Mouse (Mus musculus) forebrain, embryonic 13.5 days (tissue): ENCODE results near the gene Dcaf11. TPM values are rescaled to one million over a fixed set of nuclear protein-coding genes. Genes with fewer than 3 reads are reported as not detected.
A peak's percentile ranks its signal among the peaks of the same experiment; 100 is the strongest.

ENCODE experiments used
- ATAC-seq: fragments of 200-750 bp; cut with Nextera tagmentation; 2 replicates; pipeline ENCODE4 v1.8.0; 2017
- H3K27ac ChIP-seq: fragments of 300-500 bp; sonication (generic); 2 replicates; pipeline ENCODE4 v1.5.1; 2015; ENCODE audit warnings: inconsistent platforms, mild to moderate bottlenecking, moderate library complexity
- H3K27me3 ChIP-seq: fragments of 300-500 bp; sonication (generic); 2 replicates; pipeline ENCODE4 v1.6.1; 2015; ENCODE audit warnings: mild to moderate bottlenecking, inconsistent platforms
- H3K36me3 ChIP-seq: fragments of 300-500 bp; sonication (generic); 2 replicates; pipeline ENCODE4 v1.6.1; 2015; ENCODE audit warnings: mild to moderate bottlenecking, inconsistent platforms; ENCODE audit not compliant: poor library complexity, severe bottlenecking
- H3K4me1 ChIP-seq: fragments of 300-500 bp; sonication (generic); 2 replicates; pipeline ENCODE4 v1.6.1; 2015; ENCODE audit warnings: inconsistent platforms
- H3K4me2 ChIP-seq: fragments of 300-500 bp; sonication (generic); 2 replicates; pipeline ENCODE4 v1.6.1; 2015; ENCODE audit warnings: inconsistent platforms, mild to moderate bottlenecking, moderate library complexity
- H3K4me3 ChIP-seq: fragments of 300-500 bp; sonication (generic); 2 replicates; pipeline ENCODE4 v1.5.1; 2015; ENCODE audit warnings: mild to moderate bottlenecking, inconsistent platforms
- H3K9ac ChIP-seq: fragments of 300-500 bp; sonication (generic); 2 replicates; pipeline ENCODE4 v1.6.1; 2015; ENCODE audit warnings: mild to moderate bottlenecking, inconsistent platforms
- H3K9me3 ChIP-seq: fragments of 300-500 bp; sonication (generic); replicated peaks from 2 replicates; pipeline ENCODE4 v1.6.1; 2016; ENCODE audit warnings: inconsistent platforms
- WGBS: fragments of 180-500 bp; shearing (Covaris S2); methylation state at CpG from one replicate; pipeline ENCODE4 v1.1.7; 2015; 5-methylcytosine and 5-hydroxymethylcytosine counted together
- polyA plus RNA-seq: library from polyadenylated mRNA; unstranded; fragments of >200 nt; fragmentation: Nextera tagmentation; extraction: Ambion mirVana; gene quantifications from 2 replicates; pipeline ENCODE4 v1.2.1, GENCODE M21; 2015

Gene Dcaf11
- polyA plus RNA-seq, 1 experiment from 2014 or later: 108 TPM

GRCm38 (mm10) chr14:55558740-55559448, 912 bp upstream of the Dcaf11 start:
- 58% methylated on average over 6 of the region's 6 CpGs for WGBS
- H3K9me3 ChIP-seq: no peaks in the 10 kb centered on the region
- no peak overlapping the region for H3K27ac ChIP-seq
- peak overlapping the region; percentile 87 for H3K9ac ChIP-seq
- peaks cover 21% of the 10 kb centered on the region for H3K4me1 ChIP-seq
- H3K27me3 ChIP-seq: no peaks in the 10 kb centered on the region
- peak overlapping the region; percentile 77 for H3K4me2 ChIP-seq
- peaks cover 9% of the 10 kb centered on the region for H3K36me3 ChIP-seq
- peak overlapping the region; percentile 66 for H3K4me3 ChIP-seq
- ATAC-seq: no peak

- no peaks in the 10 kb centered on the region for H3K27me3 ChIP-seq
- peaks cover 25% of the 10 kb centered on the region for H3K36me3 ChIP-seq
- peak within 1 kb of the TSS; percentile 77 for H3K4me2 ChIP-seq
- peak within 1 kb of the TSS; percentile 66 for H3K4me3 ChIP-seq
- peak within 1 kb of the TSS; percentile 87 for H3K9ac ChIP-seq
- peak; percentile 98 for ATAC-seq
- peak within 1 kb of the TSS; percentile 98 for H3K27ac ChIP-seq
- under 1% methylated on average over 51 of the region's 51 CpGs for WGBS
- H3K4me1 ChIP-seq: peaks cover 21% of the 10 kb centered on the region
- no peaks in the 10 kb centered on the region for H3K9me3 ChIP-seq
Measured at GRCm38 (mm10) chr14:55560202-55561073, 632 bp downstream of the Dcaf11 start, which contains the start of gene A730061H03Rik. TSS of gene A730061H03Rik (minus strand) at chr14:55560406.

- Histone ChIP-seq H3K9me3 (no peaks in the 10 kb centered on the region), H3K4me1 (peaks cover 21% of the 10 kb centered on the region), H3K36me3 (peaks cover 39% of the 10 kb centered on the region), H3K4me3 (no peak overlapping the region), H3K27me3 (no peaks in the 10 kb centered on the region), H3K9ac (no peak overlapping the region), H3K4me2 (peak overlapping the region; percentile 77; the same call in 1 of the 2 replicates), H3K27ac (no peak overlapping the region)
- 86% methylated on average over 10 of the region's 10 CpGs for WGBS
- no peak for ATAC-seq
Measured at GRCm38 (mm10) chr14:55561860-55562259, 2.1 kb downstream of the Dcaf11 start.

GRCm38 (mm10) chr14:55563249-55563648, 3.4 kb downstream of the Dcaf11 start:
- no peaks in the 10 kb centered on the region for H3K9me3 ChIP-seq
- no peak overlapping the region for H3K4me3 ChIP-seq
- no peak overlapping the region for H3K9ac ChIP-seq
- peaks cover 21% of the 10 kb centered on the region for H3K4me1 ChIP-seq
- ATAC-seq: no peak
- peaks cover 53% of the 10 kb centered on the region for H3K36me3 ChIP-seq
- no peak overlapping the region for H3K4me2 ChIP-seq
- no peaks in the 10 kb centered on the region for H3K27me3 ChIP-seq
- WGBS: 91% methylated on average over 11 of the region's 11 CpGs
- no peak overlapping the region for H3K27ac ChIP-seq

GRCm38 (mm10) chr14:55565748-55566147, 5.9 kb downstream of the Dcaf11 start:
- Histone ChIP-seq H3K4me2 (no peak overlapping the region), H3K36me3 (peaks cover 76% of the 10 kb centered on the region), H3K27me3 (no peaks in the 10 kb centered on the region), H3K4me1 (peaks cover 13% of the 10 kb centered on the region), H3K9me3 (no peaks in the 10 kb centered on the region), H3K9ac (no peak overlapping the region), H3K4me3 (no peak overlapping the region), H3K27ac (no peak overlapping the region)
- WGBS: 85% methylated on average over 3 of the region's 3 CpGs
- ATAC-seq: no peak

- Histone ChIP-seq H3K27ac (no peak overlapping the region), H3K4me2 (no peak overlapping the region), H3K4me1 (no peaks in the 10 kb centered on the region), H3K36me3 (peaks cover 78% of the 10 kb centered on the region), H3K9me3 (no peaks in the 10 kb centered on the region), H3K4me3 (no peak overlapping the region), H3K27me3 (no peaks in the 10 kb centered on the region), H3K9ac (no peak overlapping the region)
- ATAC-seq: no peak
- WGBS: 86% methylated on average over 3 of the region's 3 CpGs
Measured at GRCm38 (mm10) chr14:55567496-55567895, 7.7 kb downstream of the Dcaf11 start.

GRCm38 (mm10) chr14:55570588-55570987, 10.8 kb downstream of the Dcaf11 start:
- Histone ChIP-seq H3K27me3 (no peaks in the 10 kb centered on the region), H3K9ac (no peak overlapping the region), H3K36me3 (peaks cover 52% of the 10 kb centered on the region), H3K27ac (no peak overlapping the region), H3K9me3 (no peaks in the 10 kb centered on the region), H3K4me2 (no peak overlapping the region), H3K4me1 (no peaks in the 10 kb centered on the region), H3K4me3 (no peak overlapping the region)
- 88% methylated on average over 2 of the region's 2 CpGs for WGBS
- ATAC-seq: no peak

- no peak overlapping the region for H3K4me3 ChIP-seq
- no peak overlapping the region for H3K9ac ChIP-seq
- no peak for ATAC-seq
- H3K27me3 ChIP-seq: no peaks in the 10 kb centered on the region
- H3K9me3 ChIP-seq: no peaks in the 10 kb centered on the region
- H3K4me1 ChIP-seq: no peaks in the 10 kb centered on the region
- no peak overlapping the region for H3K27ac ChIP-seq
- peaks cover 40% of the 10 kb centered on the region for H3K36me3 ChIP-seq
- H3K4me2 ChIP-seq: no peak overlapping the region
Measured at GRCm38 (mm10) chr14:55571760-55572159, 12.0 kb downstream of the Dcaf11 start.

GRCm38 (mm10) chr14:55575302-55575701, 15.5 kb downstream of the Dcaf11 start, which contains the start of gene Fitm1:
TSS of gene Fitm1 (plus strand) at chr14:55575617.
- 92% methylated on average over 6 of the region's 8 CpGs for WGBS

GRCm38 (mm10) chr14:55575711-55576110, 15.9 kb downstream of the Dcaf11 start:
- H3K27ac ChIP-seq: no peak overlapping the region
- no peaks in the 10 kb centered on the region for H3K9me3 ChIP-seq
- no peak overlapping the region for H3K4me3 ChIP-seq
- H3K36me3 ChIP-seq: peaks cover 13% of the 10 kb centered on the region
- ATAC-seq: no peak
- no peak overlapping the region for H3K9ac ChIP-seq
- no peak overlapping the region for H3K4me2 ChIP-seq
- WGBS: 78% methylated on average over 13 of the region's 13 CpGs
- peaks cover 14% of the 10 kb centered on the region for H3K4me1 ChIP-seq
- no peaks in the 10 kb centered on the region for H3K27me3 ChIP-seq

More at GRCm38 (mm10) chr14:55575302-55575701, 15.5 kb downstream of the Dcaf11 start, which contains the start of gene Fitm1:
- no peak within 1 kb of the TSS for H3K4me3 ChIP-seq
- H3K27me3 ChIP-seq: no peaks in the 10 kb centered on the region
- no peaks in the 10 kb centered on the region for H3K9me3 ChIP-seq
- peaks cover 13% of the 10 kb centered on the region; the same call in 1 of the 2 replicates for H3K36me3 ChIP-seq
- no peak within 1 kb of the TSS for H3K9ac ChIP-seq
- H3K27ac ChIP-seq: no peak within 1 kb of the TSS
- ATAC-seq: no peak
- H3K4me1 ChIP-seq: peaks cover 14% of the 10 kb centered on the region
- H3K4me2 ChIP-seq: no peak within 1 kb of the TSS

- Histone ChIP-seq H3K9ac (no peak overlapping the region), H3K27ac (no peak overlapping the region), H3K9me3 (no peaks in the 10 kb centered on the region), H3K4me1 (peaks cover 14% of the 10 kb centered on the region), H3K36me3 (peaks cover 18% of the 10 kb centered on the region), H3K4me2 (no peak overlapping the region), H3K27me3 (no peaks in the 10 kb centered on the region), H3K4me3 (no peak overlapping the region)
- 82% methylated on average over 16 of the region's 16 CpGs for WGBS
- ATAC-seq: no peak
Measured at GRCm38 (mm10) chr14:55576376-55576775, 16.6 kb downstream of the Dcaf11 start.
